Mouse (Mus musculus) hindbrain, postnatal 0 days (tissue): ENCODE measurements at regions not wholly inside any gene's neighbourhood (a gene's known extent, or its start where the extent isn't known, plus 50 kb on each side); places are given as distances from the start of the nearest gene placed in this dataset.
A peak's percentile ranks its signal among the peaks of the same experiment; 100 is the strongest.

ENCODE experiments used
- ATAC-seq: fragments of 200-750 bp; cut with Nextera tagmentation; 2 replicates; pipeline ENCODE4 v1.8.0; 2017; ENCODE audit warnings: mild to moderate bottlenecking, moderate TSS enrichment, moderate library complexity
- DNase-seq: peaks from one replicate; pipeline ENCODE4 v3.0.0-alpha.2; 2015; ENCODE audit warnings: low spot score
- H3K27ac ChIP-seq: fragments of 300-500 bp; sonication (generic); 2 replicates; pipeline ENCODE4 v1.5.1; 2014; ENCODE audit warnings: mild to moderate bottlenecking
- H3K27me3 ChIP-seq: fragments of 300-500 bp; sonication (generic); 2 replicates; pipeline ENCODE4 v1.6.1; 2014; ENCODE audit warnings: low read length, mixed read lengths; ENCODE audit not compliant: insufficient read depth
- H3K36me3 ChIP-seq: fragments of 300-500 bp; sonication (generic); 2 replicates; pipeline ENCODE4 v1.6.1; 2014; ENCODE audit warnings: low read length, mixed read lengths; ENCODE audit not compliant: insufficient read depth
- H3K4me1 ChIP-seq: fragments of 300-500 bp; sonication (generic); 2 replicates; pipeline ENCODE4 v1.6.1; 2014; ENCODE audit warnings: antibody characterized with exemption, low read length, mixed read lengths; ENCODE audit not compliant: insufficient read depth
- H3K4me2 ChIP-seq: fragments of 300-500 bp; sonication (generic); 2 replicates; pipeline ENCODE4 v1.6.1; 2014; ENCODE audit warnings: low read depth, mild to moderate bottlenecking, low read length, moderate library complexity, mixed read lengths
- H3K4me3 ChIP-seq: fragments of 300-500 bp; sonication (generic); 2 replicates; pipeline ENCODE4 v1.5.1; 2014; ENCODE audit warnings: low read length
- H3K9ac ChIP-seq: fragments of 300-500 bp; sonication (generic); replicated peaks from 2 replicates; pipeline ENCODE4 v1.6.1; 2014; ENCODE audit warnings: mild to moderate bottlenecking, low read length, moderate library complexity, mixed read lengths
- H3K9me3 ChIP-seq: fragments of 300-500 bp; sonication (generic); 2 replicates; pipeline ENCODE4 v1.6.1; 2016; ENCODE audit warnings: low read length, mixed read lengths
- CTCF ChIP-seq: IDR thresholded peaks from 2 replicates; pipeline ENCODE4 v1.5.1; 2016; ENCODE audit warnings: antibody characterized with exemption, control low read depth, low read depth
- WGBS: fragments of 180-500 bp; shearing (Covaris S2); extraction: QIAGEN DNeasy Blood & Tissue Kit; methylation state at CpG from one replicate; pipeline ENCODE4 v1.1.7; 2014; 5-methylcytosine and 5-hydroxymethylcytosine counted together

DNA sequence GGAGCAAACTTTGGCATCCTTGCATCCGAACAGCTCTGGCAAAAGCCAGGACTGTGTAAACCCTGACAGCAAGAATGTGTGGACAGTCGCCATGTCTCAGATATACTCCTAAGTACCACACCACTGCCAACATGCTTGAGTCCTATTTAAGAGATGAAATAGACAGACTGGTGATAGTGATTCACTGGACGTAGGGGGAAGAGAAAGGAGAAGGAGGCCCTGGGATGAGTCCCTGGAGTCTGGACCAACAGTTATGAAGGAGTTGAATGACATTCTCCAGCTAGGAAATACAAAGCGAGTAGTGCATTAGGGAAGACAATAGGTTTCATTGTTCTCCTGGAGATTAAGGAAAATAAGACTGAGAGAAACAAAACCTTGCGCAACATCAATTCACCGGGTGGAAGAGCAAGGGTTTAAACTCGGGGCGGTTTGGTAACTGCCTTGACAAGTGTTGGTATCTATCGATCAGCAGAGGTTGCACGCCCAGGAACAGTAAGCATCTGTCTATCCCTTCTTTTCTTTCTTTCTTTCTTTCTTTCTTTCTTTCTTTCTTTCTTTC is 54.3 kb upstream of the Nrbf2 start:
- H3K4me2 ChIP-seq, result no peak overlapping the region
- ATAC-seq (no peak), DNase-seq (no peak)
- H3K27ac ChIP-seq, result no peak overlapping the region
- H3K9ac ChIP-seq, result no peak overlapping the region
- no peaks in the 10 kb centered on the region for H3K27me3 ChIP-seq
- no peaks in the 10 kb centered on the region for H3K9me3 ChIP-seq
- no peaks in the 10 kb centered on the region for H3K4me1 ChIP-seq
- no peak for TF ChIP-seq CTCF
- no peak overlapping the region for H3K4me3 ChIP-seq
- 62% methylated on average over 10 of the region's 10 CpGs for WGBS
- no peaks in the 10 kb centered on the region for H3K36me3 ChIP-seq

DNA sequence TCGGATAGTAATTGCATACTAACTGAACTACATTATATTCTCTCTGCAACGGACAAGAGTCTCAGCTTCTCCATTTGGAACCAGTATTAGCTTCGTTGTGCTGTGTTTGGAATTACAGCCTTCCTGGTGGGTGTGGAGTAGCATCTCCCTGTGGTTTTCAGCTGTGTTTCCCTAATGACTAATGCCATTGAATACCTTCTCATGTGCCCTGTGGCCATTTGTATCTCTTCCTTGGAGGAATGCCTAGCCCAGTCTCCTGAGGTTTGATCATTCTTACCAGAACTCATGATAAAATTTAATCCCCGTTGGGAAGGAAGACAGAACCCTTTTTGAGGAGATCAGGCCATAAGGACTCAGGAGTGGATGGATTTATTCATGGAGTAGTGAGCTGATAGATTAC is 59.6 kb upstream of the Nrbf2 start:
- DNase-seq (no peak), ATAC-seq (no peak)
- Histone ChIP-seq H3K9me3 (no peaks in the 10 kb centered on the region), H3K4me3 (no peak overlapping the region), H3K27me3 (no peaks in the 10 kb centered on the region), H3K9ac (no peak overlapping the region), H3K4me2 (no peak overlapping the region), H3K4me1 (no peaks in the 10 kb centered on the region), H3K27ac (no peak overlapping the region), H3K36me3 (no peaks in the 10 kb centered on the region)
- WGBS, result 86% methylated on average over 4 of the region's 4 CpGs
- TF ChIP-seq CTCF, result no peak

DNA sequence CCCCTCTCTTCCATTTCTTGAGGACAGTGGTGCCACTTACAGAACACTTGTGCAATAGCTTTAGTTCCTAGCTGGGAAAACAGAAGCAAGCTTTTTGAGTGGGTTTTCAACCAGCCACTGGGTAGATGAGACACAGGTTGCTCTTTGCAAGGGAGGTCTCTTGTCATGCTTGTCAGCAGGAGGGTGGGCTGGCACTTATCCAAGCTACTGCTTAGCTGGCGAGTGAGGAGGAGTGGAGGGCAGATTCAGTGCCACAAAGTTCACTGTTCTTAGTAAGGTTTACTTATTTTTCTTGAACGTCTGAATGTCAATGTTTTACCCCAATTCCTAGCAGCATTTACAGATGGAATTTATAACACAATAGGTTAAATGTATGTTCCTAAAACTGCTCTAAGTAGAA is 65.9 kb upstream of the Nrbf2 start:
- DNase-seq, result peak; percentile 30

DNA sequence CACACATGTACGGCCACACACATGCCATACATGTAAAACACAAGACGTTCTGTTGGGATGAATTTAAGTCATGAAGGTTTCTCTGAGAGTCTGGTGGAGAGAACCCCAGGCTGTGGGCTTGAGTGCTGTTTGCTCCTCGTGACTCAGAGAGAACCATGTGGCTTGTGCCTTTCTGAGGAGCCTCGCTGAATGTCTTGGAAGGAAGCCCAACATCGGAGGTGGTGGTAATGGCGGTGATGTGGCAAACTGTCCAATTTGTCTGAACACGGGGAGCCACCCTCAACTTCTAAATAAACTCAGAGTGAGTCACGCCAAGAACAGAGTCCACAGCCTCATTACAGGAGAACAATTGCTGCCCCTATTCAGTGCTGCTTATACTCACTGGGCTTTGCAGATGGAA is 75.7 kb upstream of the Nrbf2 start:
- no peak overlapping the region for H3K9ac ChIP-seq
- no peaks in the 10 kb centered on the region for H3K9me3 ChIP-seq
- H3K36me3 ChIP-seq, result no peaks in the 10 kb centered on the region
- no peak overlapping the region for H3K4me2 ChIP-seq
- no peak for TF ChIP-seq CTCF
- no peak overlapping the region for H3K4me3 ChIP-seq
- no peak overlapping the region for H3K27ac ChIP-seq
- WGBS, result 61% methylated on average over 8 of the region's 8 CpGs
- no peaks in the 10 kb centered on the region for H3K27me3 ChIP-seq
- ATAC-seq (no peak), DNase-seq (peak; percentile 8)
- no peaks in the 10 kb centered on the region for H3K4me1 ChIP-seq

More for the DNA sequence above, 65.9 kb upstream of the Nrbf2 start:
- Histone ChIP-seq H3K36me3 (no peaks in the 10 kb centered on the region), H3K4me3 (no peak overlapping the region), H3K9me3 (no peaks in the 10 kb centered on the region), H3K4me1 (no peaks in the 10 kb centered on the region), H3K27ac (no peak overlapping the region), H3K27me3 (no peaks in the 10 kb centered on the region), H3K9ac (no peak overlapping the region), H3K4me2 (no peak overlapping the region)
- WGBS, result 37% methylated on average over 2 of the region's 2 CpGs
- ATAC-seq, result no peak
- TF ChIP-seq CTCF, result no peak

DNA sequence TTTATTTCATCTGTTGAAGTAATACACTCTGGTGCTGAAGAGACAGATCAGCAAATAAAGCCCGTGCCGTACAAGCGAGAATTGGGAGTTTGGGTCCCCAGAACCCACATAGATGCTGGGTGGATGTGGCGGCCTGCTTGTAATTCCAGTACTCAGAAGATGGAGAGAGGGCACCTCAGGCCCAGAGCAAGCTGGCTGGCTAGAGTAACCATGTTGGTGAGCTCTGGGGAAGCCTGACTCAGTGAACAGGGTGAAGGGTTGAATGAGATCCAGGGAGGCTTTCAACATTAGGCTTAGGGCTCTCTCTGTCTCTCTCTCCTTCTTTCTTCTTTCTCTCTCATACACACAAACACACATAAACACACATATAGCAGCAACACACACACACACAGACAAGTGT is 76.2 kb upstream of the Nrbf2 start:
- Histone ChIP-seq H3K9me3 (no peaks in the 10 kb centered on the region), H3K27ac (no peak overlapping the region), H3K4me3 (no peak overlapping the region), H3K27me3 (no peaks in the 10 kb centered on the region), H3K9ac (no peak overlapping the region), H3K4me2 (no peak overlapping the region), H3K4me1 (no peaks in the 10 kb centered on the region), H3K36me3 (no peaks in the 10 kb centered on the region)
- WGBS, result 95% methylated on average over 4 of the region's 4 CpGs
- no peak for TF ChIP-seq CTCF
- DNase-seq (no peak), ATAC-seq (no peak)

DNA sequence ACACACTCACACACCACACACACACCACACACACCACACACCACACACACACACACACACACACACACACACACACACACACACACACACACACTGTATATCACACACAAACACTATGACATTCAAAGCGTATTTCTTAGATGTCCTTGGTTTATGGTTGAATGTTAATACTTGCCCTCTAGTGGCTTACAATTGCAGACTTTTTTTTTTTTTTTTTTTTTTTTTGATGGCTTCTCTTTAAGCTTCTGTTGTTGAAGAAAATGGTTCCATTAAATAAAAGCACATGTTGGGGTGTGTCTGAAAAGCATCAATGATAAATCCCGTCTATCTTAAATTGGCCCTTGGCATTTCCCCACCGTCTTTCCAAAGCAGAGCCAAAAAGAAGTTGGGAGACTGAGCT is 79.5 kb upstream of the Nrbf2 start:
- TF ChIP-seq CTCF, result no peak
- H3K4me1 ChIP-seq, result no peaks in the 10 kb centered on the region
- no peak overlapping the region for H3K4me3 ChIP-seq
- H3K4me2 ChIP-seq, result no peak overlapping the region
- DNase-seq, result no peak
- no peak overlapping the region for H3K27ac ChIP-seq
- H3K27me3 ChIP-seq, result no peaks in the 10 kb centered on the region
- no peaks in the 10 kb centered on the region for H3K36me3 ChIP-seq
- no peak overlapping the region for H3K9ac ChIP-seq
- no peak for ATAC-seq
- WGBS, result 80% methylated on average over 3 of the region's 3 CpGs
- H3K9me3 ChIP-seq, result 0 out of 2 replicates have a peak, but pooled peaks cover 3% of the 10 kb centered on the region

DNA sequence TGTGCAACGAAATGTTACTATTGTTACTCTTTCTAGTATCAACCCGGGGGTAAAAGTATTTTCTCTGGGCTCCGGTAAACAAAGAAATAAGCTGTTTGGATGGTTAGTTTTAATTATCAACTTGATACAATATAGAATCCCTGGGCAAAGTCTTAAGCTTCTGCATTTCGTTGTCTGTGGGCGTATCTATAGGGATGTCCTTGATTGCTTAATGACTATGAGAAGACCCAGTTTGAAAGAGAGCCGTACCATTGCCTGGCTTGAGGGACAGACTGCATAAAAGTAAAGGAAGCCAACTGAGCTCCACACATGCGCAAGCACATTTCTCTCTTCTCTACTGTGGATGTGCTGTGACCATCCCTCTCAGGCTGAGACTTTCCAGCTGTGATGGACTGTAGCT is 80.1 kb upstream of the Nrbf2 start:
- 89% methylated on average over 7 of the region's 7 CpGs for WGBS
- DNase-seq (no peak), ATAC-seq (no peak)
- no peaks in the 10 kb centered on the region for H3K27me3 ChIP-seq
- no peak overlapping the region for H3K27ac ChIP-seq
- H3K4me3 ChIP-seq, result no peak overlapping the region
- no peak overlapping the region for H3K4me2 ChIP-seq
- H3K9me3 ChIP-seq, result 0 out of 2 replicates have a peak, but pooled peaks cover 3% of the 10 kb centered on the region
- TF ChIP-seq CTCF, result no peak
- no peaks in the 10 kb centered on the region for H3K4me1 ChIP-seq
- no peaks in the 10 kb centered on the region for H3K36me3 ChIP-seq
- H3K9ac ChIP-seq, result no peak overlapping the region
